Mouse (Mus musculus): ENCODE results near the gene Lrfn2.

DNA sequence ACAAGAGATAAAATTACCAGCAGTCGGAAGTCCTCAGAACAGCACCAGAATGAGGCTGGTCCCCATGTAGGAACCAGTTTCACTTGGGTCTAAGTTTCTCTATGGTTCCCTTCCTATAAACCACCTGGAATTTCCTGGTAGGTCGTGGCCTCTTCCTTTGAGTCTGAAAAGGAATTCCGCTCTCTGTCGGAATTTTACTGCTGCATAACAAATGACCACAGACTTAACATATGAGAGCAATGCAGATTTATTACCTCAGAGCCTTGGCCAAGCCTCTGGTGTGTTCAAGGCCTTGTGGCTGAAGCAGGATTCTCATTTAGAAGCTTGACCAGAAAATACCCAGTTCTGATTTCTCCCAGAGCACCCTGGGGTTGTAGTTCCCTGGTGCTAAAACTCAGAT is 115.7 kb downstream of the Lrfn2 start:
- no peak for TF ChIP-seq POLR2A (IDR thresholded peaks at IDR 0.05; ENCODE audit: low read depth, low read length)
- no peak for TF ChIP-seq CHD2 (IDR thresholded peaks at IDR 0.05; ENCODE audit: low read length)
- no peak for TF ChIP-seq EP300 (IDR thresholded peaks at IDR 0.05; ENCODE audit: low read length)
- TF ChIP-seq JUN (IDR thresholded peaks at IDR 0.05; ENCODE audit: insufficient read depth, low read depth, low read length), result no peak
- no peak for TF ChIP-seq NELFE (IDR thresholded peaks at IDR 0.05; ENCODE audit: low read depth, low read length)
- TF ChIP-seq CHD1 (IDR thresholded peaks at IDR 0.05; ENCODE audit: low read depth, low read length), result no peak
- TF ChIP-seq NRF1 (IDR thresholded peaks at IDR 0.05; ENCODE audit: low read depth, low read length), result no peak
- no peak for TF ChIP-seq E2F4 (IDR thresholded peaks at IDR 0.05; ENCODE audit: insufficient replicate concordance, low read depth, low read length)
- TF ChIP-seq BHLHE40 (IDR thresholded peaks at IDR 0.05; ENCODE audit: low read depth, low read length), result no peak
- no peak for TF ChIP-seq MAFK (IDR thresholded peaks at IDR 0.05; ENCODE audit: insufficient replicate concordance, low read length)
- TF ChIP-seq CTCF (conservative IDR thresholded peaks at IDR 0.05 in 1 of 2, IDR thresholded peaks at IDR 0.05 in 1 of 2; ENCODE audit: low read depth in 2 of 2, low read length in 2 of 2), result no peak
- TF ChIP-seq ZC3H11A (IDR thresholded peaks at IDR 0.05; ENCODE audit: low read depth, low read length), result no peak
